Mouse (Mus musculus) ovary, postnatal 10 days (tissue): Measurements from ENCODE around the gene Zfp988.
"Not testable (repeated sequence)": the region's sequence is repeated elsewhere in the genome, so short reads cannot be mapped to it uniquely, and the experiment has no call there.

Experiments used
- DNase-seq: peaks from one replicate; pipeline ENCODE4 v3.0.0; 2022; ENCODE audit warnings: low spot score

Gene Zfp988

DNA sequence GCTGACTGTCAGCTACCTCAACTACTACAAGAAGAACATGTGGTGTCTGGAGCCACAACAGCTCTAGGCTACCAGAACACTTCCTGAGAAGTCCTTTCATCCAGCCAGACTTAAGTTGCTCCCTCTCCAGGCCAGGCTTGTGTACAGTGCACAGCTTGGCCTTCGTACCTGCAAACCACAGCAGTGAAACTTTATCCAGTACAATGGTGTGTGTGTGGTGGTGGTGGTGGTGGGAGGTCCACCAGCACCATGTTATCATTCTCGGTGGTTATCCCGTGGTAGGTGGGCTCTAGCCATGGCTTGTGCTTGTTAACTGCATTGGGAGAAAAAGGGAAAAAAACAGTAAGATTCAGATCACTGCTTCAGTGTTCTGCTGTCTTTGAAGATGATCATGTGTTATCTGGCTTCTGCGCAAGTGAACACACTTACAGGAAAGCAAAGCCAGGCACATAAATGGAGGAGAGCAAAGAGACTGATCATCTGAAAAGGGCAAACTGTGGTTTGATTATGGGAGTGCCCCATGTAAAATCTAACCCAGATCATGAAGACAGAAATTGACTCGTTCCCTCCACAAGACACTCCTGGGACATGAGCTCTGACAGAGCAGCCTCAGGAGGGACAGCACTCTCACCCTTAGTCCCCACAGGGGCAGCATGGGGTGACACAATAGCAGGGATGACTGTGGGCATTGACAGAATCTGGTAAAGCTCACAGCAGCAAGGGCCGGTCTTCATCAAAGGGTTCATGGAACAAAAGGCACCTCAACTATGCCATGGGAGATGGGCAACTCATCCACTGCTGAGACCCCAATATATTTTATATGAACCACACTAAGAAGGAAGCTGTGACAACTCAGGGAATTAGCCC is 37.8 kb downstream of the Zfp988 start:
- not testable (repeated sequence) for DNase-seq

DNA sequence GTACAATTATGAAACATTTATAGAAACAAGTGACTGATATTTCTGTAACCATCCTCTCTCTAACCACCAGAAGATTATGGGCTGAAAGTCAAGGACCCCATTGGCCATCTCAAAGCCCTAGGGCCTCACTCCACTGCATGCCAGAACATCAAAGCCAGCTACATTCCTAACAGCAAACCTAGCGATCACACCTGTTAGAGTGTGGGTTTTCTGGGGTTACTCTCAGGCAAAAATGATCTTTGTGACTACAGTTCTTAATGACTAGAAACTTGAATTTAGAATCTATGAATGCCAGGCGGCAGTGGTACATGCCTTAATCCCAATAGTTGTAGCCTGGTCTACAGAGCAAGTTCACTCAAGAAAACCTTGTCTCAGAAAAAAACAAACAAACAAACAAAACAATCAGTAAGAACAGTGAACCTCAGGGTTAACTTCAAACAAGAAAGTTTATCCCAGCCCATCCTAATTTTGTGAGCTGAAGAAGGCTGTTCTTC is 39.6 kb downstream of the Zfp988 start:
- not testable (repeated sequence) for DNase-seq

DNA sequence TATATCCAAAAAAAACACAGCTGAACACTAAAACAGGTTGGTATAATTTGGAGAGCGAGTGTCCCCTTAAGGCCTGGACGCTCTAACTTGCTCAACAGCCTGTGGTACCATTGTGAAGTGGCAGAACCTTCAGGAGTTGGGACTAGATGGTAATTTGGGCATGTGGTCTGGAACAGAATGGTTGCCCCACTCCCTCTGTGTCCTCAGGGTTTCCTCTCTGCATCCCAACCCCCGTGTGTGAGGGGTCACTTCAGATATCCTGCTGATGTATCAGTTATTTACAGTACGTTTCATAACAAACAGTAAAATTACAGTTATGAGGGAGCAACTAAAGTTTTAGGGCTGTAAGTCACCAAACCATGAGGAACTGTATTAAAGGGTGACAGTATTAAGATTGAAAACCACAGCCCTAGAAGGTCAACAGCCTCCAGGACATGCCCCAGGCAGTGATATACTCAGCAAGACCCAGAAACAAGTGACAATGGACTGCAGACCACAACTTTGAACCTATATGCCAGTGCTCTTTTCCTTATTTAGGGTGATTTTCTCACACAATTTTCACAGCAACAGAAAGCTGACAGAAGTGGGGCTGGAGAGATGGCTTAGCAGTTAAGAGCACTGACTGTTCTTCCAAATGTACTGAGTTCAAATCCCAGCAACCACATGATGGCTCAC is 41.0 kb downstream of the Zfp988 start:
- DNase-seq: not testable (repeated sequence)

DNA sequence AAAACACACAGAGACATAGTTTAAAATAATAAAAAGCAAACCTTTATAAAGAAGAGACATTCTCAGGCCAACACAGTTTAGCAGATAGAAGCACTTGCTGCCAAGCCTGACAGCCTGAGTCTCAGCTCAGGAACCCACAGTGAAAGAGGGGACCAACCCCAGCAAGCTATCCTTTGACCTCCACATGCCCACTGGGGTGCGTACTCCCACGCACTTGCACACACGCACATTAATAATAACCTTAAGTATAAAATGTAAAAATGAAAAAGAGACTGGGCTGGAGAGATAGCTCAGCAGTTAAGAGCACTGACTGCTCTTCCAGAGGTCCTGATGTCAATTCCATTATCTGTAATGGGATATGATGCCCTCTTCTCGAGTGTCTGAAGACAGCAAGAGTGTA is 41.8 kb downstream of the Zfp988 start:
- not testable (repeated sequence) for DNase-seq

GRCm38 (mm10) chr4:147347880-147348279 is 42.4 kb downstream of the Zfp988 start:
- DNase-seq: not testable (repeated sequence)

DNA sequence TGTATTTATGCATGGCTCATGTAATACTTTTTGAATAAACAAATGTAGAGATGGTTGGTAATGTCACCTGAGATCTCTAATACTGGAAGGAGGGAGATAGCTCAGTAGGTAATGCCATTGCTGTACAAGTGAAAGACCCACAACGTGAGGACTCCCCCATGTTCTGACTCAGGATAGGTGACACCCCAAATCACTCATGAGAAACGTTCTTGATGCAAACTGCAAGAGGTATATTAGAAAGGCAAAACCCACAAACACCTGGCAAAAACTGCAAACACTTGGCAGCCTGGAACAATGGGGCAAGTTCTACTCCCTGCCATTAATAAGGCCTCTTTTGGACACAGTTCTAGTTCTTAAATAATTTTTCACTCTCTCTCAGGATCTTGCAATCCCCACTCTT is 42.9 kb downstream of the Zfp988 start:
- DNase-seq: not testable (repeated sequence)

DNA sequence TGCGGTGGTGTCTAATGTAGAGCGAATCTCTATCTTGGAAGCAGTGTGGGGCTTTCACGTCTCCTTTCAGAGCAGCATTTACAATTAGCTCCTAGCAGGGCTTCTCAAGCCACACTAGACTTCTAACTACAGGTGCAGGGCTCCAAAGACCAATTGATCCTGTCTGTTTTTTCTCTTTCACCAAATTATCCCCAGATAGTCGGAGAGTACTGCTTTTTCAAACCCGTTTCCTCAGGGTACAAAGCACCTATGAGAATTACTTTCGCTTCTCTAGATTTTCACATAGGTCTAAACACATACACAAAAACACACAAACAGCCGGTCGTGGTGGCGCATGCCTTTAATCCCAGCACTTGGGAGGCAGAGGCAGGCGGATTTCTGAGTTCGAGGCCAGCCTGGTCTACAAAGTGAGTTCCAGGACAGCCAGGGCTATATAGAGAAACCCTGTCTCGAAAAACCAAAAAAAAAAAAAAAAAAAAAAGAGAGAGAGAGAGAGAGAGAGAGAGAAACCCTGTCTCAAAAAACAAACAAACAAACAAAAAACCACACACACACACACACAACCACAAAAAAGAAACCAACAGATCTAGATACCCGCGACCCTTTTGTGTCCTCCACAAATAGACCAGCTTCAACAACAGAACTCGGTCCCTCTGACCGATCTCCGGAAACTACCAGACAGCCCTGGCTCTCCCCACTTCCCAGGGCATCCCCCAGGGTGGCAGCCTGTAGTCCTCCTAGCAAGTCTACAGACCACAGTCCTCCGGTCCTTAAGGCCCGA is 43.6 kb downstream of the Zfp988 start:
- DNase-seq: not testable (repeated sequence)

- DNase-seq: not testable (repeated sequence)
These were observed 44.4 kb downstream of the Zfp988 start for GRCm38 (mm10) chr4:147349687-147350415.

DNA sequence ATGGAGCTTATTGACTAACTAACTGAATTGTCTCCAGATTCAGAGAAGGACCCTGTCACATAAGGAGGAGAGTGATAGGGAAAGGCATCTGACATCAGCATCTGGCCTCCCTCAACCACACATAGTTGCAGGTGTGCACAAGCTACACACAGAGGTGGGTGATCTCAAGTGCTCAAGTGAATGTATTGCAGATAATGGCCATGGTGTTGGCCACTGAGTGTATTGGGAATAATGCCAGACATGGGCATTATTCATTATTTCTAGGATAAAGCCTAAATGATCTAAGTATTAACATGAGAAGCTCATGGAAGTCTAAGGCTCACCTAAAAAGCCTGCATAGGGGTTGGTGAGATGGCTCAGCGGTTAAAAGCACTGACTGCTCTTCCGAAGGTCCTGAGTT is 45.1 kb downstream of the Zfp988 start:
- not testable (repeated sequence) for DNase-seq

GRCm38 (mm10) chr4:147351376-147351980 is 46.0 kb downstream of the Zfp988 start:
- DNase-seq: not testable (repeated sequence)

DNA sequence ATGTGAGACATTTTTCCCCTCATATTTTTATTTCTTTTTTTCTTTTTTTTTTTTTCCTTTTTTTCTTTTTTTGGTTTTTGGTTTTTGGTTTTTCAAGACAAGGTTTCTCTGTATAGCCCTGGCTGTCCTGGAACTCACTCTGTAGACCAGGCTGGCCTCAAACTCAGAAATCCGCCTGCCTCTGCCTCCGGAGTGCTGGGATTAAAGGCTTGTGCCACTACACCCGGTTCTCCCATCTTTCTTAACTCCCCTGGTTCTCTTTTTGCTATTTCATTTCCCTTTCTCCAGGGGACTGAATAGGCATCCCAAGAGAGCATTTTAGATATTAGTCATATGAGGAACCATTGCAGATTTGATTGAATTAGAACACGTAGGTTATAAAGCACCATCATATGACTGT is 48.2 kb downstream of the Zfp988 start:
- DNase-seq: not testable (repeated sequence)

DNA sequence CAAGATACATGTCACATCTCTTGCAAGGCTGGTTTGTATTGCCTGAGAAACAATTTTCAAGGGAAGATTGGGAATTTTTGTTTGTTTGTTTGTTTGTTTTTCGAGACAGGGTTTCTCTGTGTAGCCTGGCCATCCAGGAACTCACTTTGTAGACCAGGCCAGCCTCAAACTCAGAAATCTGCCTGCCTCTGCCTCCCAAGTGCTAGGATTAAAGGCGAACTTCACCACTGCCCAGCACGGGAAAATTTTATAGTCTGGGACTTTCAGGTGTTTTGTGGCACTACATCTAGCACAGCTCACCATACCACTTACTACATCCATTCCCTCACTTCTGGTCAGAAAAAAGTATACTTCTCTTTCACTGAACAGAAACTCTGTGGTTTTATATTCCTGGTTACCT is 50.6 kb downstream of the Zfp988 start:
- DNase-seq: not testable (repeated sequence)

GRCm38 (mm10) chr4:147357195-147357594 is 51.7 kb downstream of the Zfp988 start:
- not testable (repeated sequence) for DNase-seq

- DNase-seq: not testable (repeated sequence)
These were observed 55.5 kb downstream of the Zfp988 start, which contains the start of gene Zfp978 for GRCm38 (mm10) chr4:147361003-147361402. Gene Zfp978 (plus strand): TSS chr4:147361303.

GRCm38 (mm10) chr4:147361872-147362271 is 56.4 kb downstream of the Zfp988 start:
- not testable (repeated sequence) for DNase-seq

- DNase-seq: not testable (repeated sequence)
These were observed 64.1 kb downstream of the Zfp988 start for GRCm38 (mm10) chr4:147369564-147369963.

DNA sequence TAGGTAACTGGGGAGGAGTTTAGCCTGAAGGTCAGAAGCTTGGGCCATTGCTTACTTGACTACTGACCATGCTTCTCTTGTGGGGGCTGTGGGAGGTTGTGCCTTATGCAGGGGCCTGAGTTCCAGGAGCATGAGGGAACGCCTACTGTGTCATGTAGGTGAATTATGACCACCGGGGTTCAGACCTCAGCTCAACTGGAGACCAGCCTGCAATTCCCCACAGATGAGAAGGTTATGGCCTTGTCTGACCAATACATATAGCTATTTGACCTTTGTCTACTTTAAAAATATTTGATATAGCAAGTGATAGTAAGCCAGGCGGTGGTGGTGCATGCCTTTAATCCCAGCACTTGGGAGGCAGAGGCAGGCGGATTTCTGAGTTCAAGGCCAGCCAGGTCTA is 77.7 kb downstream of the Zfp988 start:
- DNase-seq: not testable (repeated sequence)
